Mouse (Mus musculus): ENCODE measurements around the gene Inca1. TPM values are rescaled to one million over a fixed set of nuclear protein-coding genes. Genes with fewer than 3 reads are reported as not detected.

Gene Inca1
- total and polyA plus RNA-seq, 2 experiments from 2014 or later: 0.23 to 4.0 TPM

DNA sequence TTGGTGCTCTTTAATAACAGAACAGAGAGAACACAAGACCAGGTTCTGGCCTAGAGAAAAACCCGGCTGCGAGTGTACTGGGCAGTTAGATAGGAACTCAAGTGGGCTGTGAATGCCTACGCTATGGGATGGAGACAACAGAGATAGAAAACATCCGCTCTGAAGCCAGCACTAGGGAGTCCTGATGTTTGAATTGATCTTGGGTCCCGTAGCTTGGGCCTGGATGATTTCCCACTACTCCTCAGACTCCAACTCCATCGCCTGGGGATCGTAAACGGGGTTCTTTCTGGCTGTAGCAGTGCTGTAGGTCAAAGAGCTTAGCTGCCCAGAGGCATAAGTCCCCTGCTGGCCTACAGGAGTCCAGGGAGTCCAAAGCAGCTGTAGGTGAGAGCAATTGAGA is 11.6 kb downstream of the Inca1 start:
- Histone ChIP-seq H3K4me3 (ENCODE audit: low read depth, low read length) (peak overlapping the region; percentile 69), H3K4me2 (ENCODE audit: low read depth, low read length) (peak overlapping the region; percentile 71), H3K36me3 (replicated peaks; ENCODE audit: control insufficient read depth, insufficient read depth, low read length) (peaks cover 26% of the 10 kb centered on the region), H3K9me3 (replicated peaks; ENCODE audit: control insufficient read depth, low read length) (no peaks in the 10 kb centered on the region), H3K27me3 (ENCODE audit: control insufficient read depth, insufficient read depth, low read length) (no peaks in the 10 kb centered on the region), H3K27ac (ENCODE audit: low read depth) (peak overlapping the region; percentile 82), H3K4me1 (ENCODE audit: control insufficient read depth, insufficient read depth) (peaks cover 20% of the 10 kb centered on the region), H3K9ac (replicated peaks; ENCODE audit: low read depth, low read length) (peak overlapping the region; percentile 62)
- no peak for ATAC-seq (ENCODE audit: insufficient read depth, low read depth)
- TF ChIP-seq EP300 (IDR thresholded peaks at IDR 0.05; ENCODE audit: low read depth) (no peak), CTCF (IDR thresholded peaks at IDR 0.05; ENCODE audit: low read depth) (no peak)
- no peak for DNase-seq (ENCODE audit: low spot score)
- 12% methylated on average over 8 of the region's 8 CpGs for WGBS

- ATAC-seq (ENCODE audit: insufficient read depth, low read depth) (peak; percentile 86), DNase-seq (ENCODE audit: low spot score) (peak; percentile 76)
- Histone ChIP-seq H3K27ac (ENCODE audit: low read depth) (peak within 1 kb of the TSS; percentile 82), H3K4me1 (ENCODE audit: control insufficient read depth, insufficient read depth) (peaks cover 20% of the 10 kb centered on the region), H3K9ac (replicated peaks; ENCODE audit: low read depth, low read length) (peak within 1 kb of the TSS; percentile 62), H3K4me3 (ENCODE audit: low read depth, low read length) (peak within 1 kb of the TSS; percentile 69), H3K27me3 (ENCODE audit: control insufficient read depth, insufficient read depth, low read length) (no peaks in the 10 kb centered on the region), H3K36me3 (replicated peaks; ENCODE audit: control insufficient read depth, insufficient read depth, low read length) (peaks cover 32% of the 10 kb centered on the region), H3K9me3 (replicated peaks; ENCODE audit: control insufficient read depth, low read length) (no peaks in the 10 kb centered on the region), H3K4me2 (ENCODE audit: low read depth, low read length) (peak within 1 kb of the TSS; percentile 71)
- WGBS: under 1% methylated on average over 54 of the region's 55 CpGs
- TF ChIP-seq CTCF (IDR thresholded peaks at IDR 0.05; ENCODE audit: low read depth) (peak; percentile 40), EP300 (IDR thresholded peaks at IDR 0.05; ENCODE audit: low read depth) (peak; percentile 56; the same call in 1 of the 2 replicates)
These were observed 12.3 kb downstream of the Inca1 start, which contains the start of gene Camta2 for GRCm38 (mm10) chr11:70687601-70688199. Gene Camta2, minus strand, starts transcription at chr11:70688105.

DNA sequence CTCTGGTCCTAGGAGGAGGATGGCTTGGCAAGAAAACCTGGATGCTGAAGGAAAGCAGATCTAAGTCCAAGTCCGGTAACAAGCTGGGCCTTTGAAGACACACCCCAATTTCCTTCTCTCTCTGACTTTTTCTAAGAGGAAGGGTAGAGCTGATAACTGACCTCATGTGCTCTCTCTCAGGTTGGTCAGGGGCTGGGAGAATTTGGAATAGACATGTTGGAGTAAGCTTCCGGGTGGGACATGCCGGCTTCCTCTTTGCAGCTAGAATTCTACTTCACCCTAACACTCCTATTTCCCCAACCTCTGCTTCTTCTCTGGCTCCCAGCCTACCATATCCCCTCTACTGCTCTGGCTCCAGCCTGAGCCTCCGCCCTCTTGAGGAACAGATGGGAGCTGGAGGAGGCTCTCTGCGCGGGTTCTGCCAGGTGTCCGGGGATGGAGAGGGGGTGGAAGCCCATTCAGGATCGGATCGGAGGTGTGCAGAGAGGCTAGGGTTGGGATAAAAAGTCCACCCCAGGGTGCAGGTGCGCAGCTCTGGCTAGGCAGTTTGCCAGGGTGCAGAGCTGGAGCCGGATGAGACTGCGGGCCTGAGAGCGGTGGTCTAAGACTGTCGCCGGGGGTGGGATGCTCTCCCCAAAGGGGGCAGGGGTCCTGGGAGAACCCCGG is 12.9 kb downstream of the Inca1 start:
- WGBS: 3% methylated on average over 16 of the region's 16 CpGs
- no peak for DNase-seq (ENCODE audit: low spot score)
- Histone ChIP-seq H3K9ac (replicated peaks; ENCODE audit: low read depth, low read length) (peak overlapping the region; percentile 62), H3K36me3 (replicated peaks; ENCODE audit: control insufficient read depth, insufficient read depth, low read length) (peaks cover 39% of the 10 kb centered on the region), H3K4me3 (ENCODE audit: low read depth, low read length) (peak overlapping the region; percentile 69), H3K27ac (ENCODE audit: low read depth) (peak overlapping the region; percentile 82), H3K9me3 (replicated peaks; ENCODE audit: control insufficient read depth, low read length) (no peaks in the 10 kb centered on the region), H3K4me2 (ENCODE audit: low read depth, low read length) (peak overlapping the region; percentile 71), H3K27me3 (ENCODE audit: control insufficient read depth, insufficient read depth, low read length) (no peaks in the 10 kb centered on the region), H3K4me1 (ENCODE audit: control insufficient read depth, insufficient read depth) (peaks cover 24% of the 10 kb centered on the region)
- peak; percentile 43 for ATAC-seq (ENCODE audit: insufficient read depth, low read depth)
- no peak for TF ChIP-seq CTCF (IDR thresholded peaks at IDR 0.05; ENCODE audit: low read depth)
- TF ChIP-seq EP300 (IDR thresholded peaks at IDR 0.05; ENCODE audit: low read depth): no peak

- Histone ChIP-seq H3K27me3 (ENCODE audit: control insufficient read depth, insufficient read depth, low read length) (no peaks in the 10 kb centered on the region), H3K9me3 (replicated peaks; ENCODE audit: control insufficient read depth, low read length) (no peaks in the 10 kb centered on the region), H3K9ac (replicated peaks; ENCODE audit: low read depth, low read length) (no peak overlapping the region), H3K36me3 (replicated peaks; ENCODE audit: control insufficient read depth, insufficient read depth, low read length) (peaks cover 64% of the 10 kb centered on the region), H3K4me2 (ENCODE audit: low read depth, low read length) (no peak overlapping the region), H3K4me3 (ENCODE audit: low read depth, low read length) (no peak overlapping the region), H3K27ac (ENCODE audit: low read depth) (no peak overlapping the region), H3K4me1 (ENCODE audit: control insufficient read depth, insufficient read depth) (peaks cover 15% of the 10 kb centered on the region)
- ATAC-seq (ENCODE audit: insufficient read depth, low read depth) (no peak), DNase-seq (ENCODE audit: low spot score) (no peak)
- TF ChIP-seq CTCF (IDR thresholded peaks at IDR 0.05; ENCODE audit: low read depth) (no peak), EP300 (IDR thresholded peaks at IDR 0.05; ENCODE audit: low read depth) (no peak)
- WGBS: 83% methylated on average over 5 of the region's 5 CpGs
These were observed 16.3 kb downstream of the Inca1 start for GRCm38 (mm10) chr11:70683640-70684039.

GRCm38 (mm10) chr11:70681897-70682581 is 17.9 kb downstream of the Inca1 start:
- no peak overlapping the region for H3K4me3 ChIP-seq (ENCODE audit: low read depth, low read length)
- TF ChIP-seq CTCF (IDR thresholded peaks at IDR 0.05; ENCODE audit: low read depth) (peak; percentile 75), EP300 (IDR thresholded peaks at IDR 0.05; ENCODE audit: low read depth) (no peak)
- ATAC-seq (ENCODE audit: insufficient read depth, low read depth) (peak; percentile 75), DNase-seq (ENCODE audit: low spot score) (peak; percentile 77)
- H3K9ac ChIP-seq (replicated peaks; ENCODE audit: low read depth, low read length): no peak overlapping the region
- no peak overlapping the region for H3K4me2 ChIP-seq (ENCODE audit: low read depth, low read length)
- no peaks in the 10 kb centered on the region for H3K27me3 ChIP-seq (ENCODE audit: control insufficient read depth, insufficient read depth, low read length)
- 38% methylated on average over 11 of the region's 11 CpGs for WGBS
- H3K36me3 ChIP-seq (replicated peaks; ENCODE audit: control insufficient read depth, insufficient read depth, low read length): peaks cover 71% of the 10 kb centered on the region
- H3K4me1 ChIP-seq (ENCODE audit: control insufficient read depth, insufficient read depth): peaks cover 7% of the 10 kb centered on the region
- H3K27ac ChIP-seq (ENCODE audit: low read depth): 0 out of 2 replicates have a peak overlapping the region, but pooled peaks have one; percentile 9
- no peaks in the 10 kb centered on the region for H3K9me3 ChIP-seq (replicated peaks; ENCODE audit: control insufficient read depth, low read length)
